ENCODE assay signal across 14 mouse cellular contexts in genomic region chr1:64000597-64000996, GRCm38 (mm10).
DNase-seq lines count a peak whose midpoint lies in the region; ATAC-seq lines count a peak whose summit lies in the region.
"Had no signal": no experiment of that assay in that cellular context is flagged by ENCODE, and none has a peak within 500 bp of the region (broad histone marks: within the 10 kb centered on the region; RNA-seq: fewer than 3 reads in every experiment).

No protein-coding gene starts in this region.

- peak; percentile 90 for ATAC-seq in activated CD4-positive, CD25-positive, alpha-beta regulatory T cell, adult 4 months
- ATAC-seq in megakaryocyte progenitor cell, adult 5-6 weeks (replicated peaks; ENCODE audit: poor library complexity) = peak; percentile 76
- ATAC-seq: forebrain, embryonic 14.5 days had no signal

- peak; percentile 62 for DNase-seq in CD4-positive, CD25-positive, alpha-beta regulatory T cell, adult 2 months (ENCODE audit: low read depth, low spot score)
- DNase-seq in thymus, postnatal 25 days = peak; percentile 78
- no peak for DNase-seq in cerebellum, adult 9-11 months
- no peak for DNase-seq in right cerebral cortex, postnatal 10 days (ENCODE audit: low spot score in 2 of 2)
- no peak for DNase-seq in adrenal gland, adult (ENCODE audit: inconsistent age in 2 of 2, low spot score in 1 of 2)
- DNase-seq: cerebellum, adult 11 months; gastrocnemius, postnatal 10 days; kidney, adult 18-20 months; kidney, postnatal 4 days; lung, adult 18-20 months; right cerebral cortex, postnatal 14 days had no signal

Comparison
In these comparisons a context has a peak if more than half of its experiments do, and no peak if none do; other contexts are left out.
1. DNase-seq: peak in CD4-positive, CD25-positive, alpha-beta regulatory T cell, adult 2 months (single experiment) and thymus, postnatal 25 days (single experiment); none in cerebellum, adult 9-11 months (single experiment), right cerebral cortex, postnatal 10 days (0 of 2) and adrenal gland, adult (0 of 2).